Mouse (Mus musculus): Measurements from ENCODE around the gene B3galnt1. TPM values are rescaled to one million over a fixed set of nuclear protein-coding genes. Genes with fewer than 3 reads are reported as not detected.
"Not testable (repeated sequence)": the region's sequence is repeated elsewhere in the genome, so short reads cannot be mapped to it uniquely, and the experiment has no call there.

The B3galnt1 gene
- total and polyA plus RNA-seq, 2 experiments from 2014 or later: 85.5 to 99.4 TPM

- ATAC-seq (no peak), DNase-seq (no peak)
- H3K4me2 ChIP-seq (ENCODE audit: low read depth): no peak overlapping the region
- H3K36me3 ChIP-seq (ENCODE audit: insufficient read depth): peaks cover 29% of the 10 kb centered on the region
- no peak overlapping the region for H3K9ac ChIP-seq
- TF ChIP-seq CTCF (IDR thresholded peaks at IDR 0.05; ENCODE audit: low read depth): no peak
- no peak overlapping the region for H3K4me3 ChIP-seq (ENCODE audit: low read depth, low read length)
- H3K27me3 ChIP-seq (ENCODE audit: insufficient read depth, low read length): no peaks in the 10 kb centered on the region
- H3K4me1 ChIP-seq (ENCODE audit: insufficient read depth): no peaks in the 10 kb centered on the region
- H3K27ac ChIP-seq (ENCODE audit: low read depth, low read length): no peak overlapping the region
- WGBS: 75% methylated on average over 5 of the region's 5 CpGs
- no peaks in the 10 kb centered on the region for H3K9me3 ChIP-seq (ENCODE audit: low read length)
Measured at GRCm38 (mm10) chr3:69572561-69572960, 26.2 kb downstream of the B3galnt1 start.

GRCm38 (mm10) chr3:69565586-69565985 is 33.2 kb downstream of the B3galnt1 start:
- not testable (repeated sequence) for H3K9ac ChIP-seq; DNase-seq; ATAC-seq; H3K4me1 ChIP-seq (ENCODE audit: insufficient read depth); H3K4me3 ChIP-seq (ENCODE audit: low read depth, low read length); H3K9me3 ChIP-seq (ENCODE audit: low read length); H3K36me3 ChIP-seq (ENCODE audit: insufficient read depth); H3K27me3 ChIP-seq (ENCODE audit: insufficient read depth, low read length); H3K27ac ChIP-seq (ENCODE audit: low read depth, low read length); H3K4me2 ChIP-seq (ENCODE audit: low read depth)
- 97% methylated on average over 1 of the region's 1 CpGs for WGBS

- Histone ChIP-seq H3K27me3 (ENCODE audit: insufficient read depth, low read length) (no peaks in the 10 kb centered on the region), H3K36me3 (ENCODE audit: insufficient read depth) (no peaks in the 10 kb centered on the region), H3K4me3 (ENCODE audit: low read depth, low read length) (no peak overlapping the region), H3K9ac (no peak overlapping the region), H3K4me1 (ENCODE audit: insufficient read depth) (no peaks in the 10 kb centered on the region), H3K27ac (ENCODE audit: low read depth, low read length) (no peak overlapping the region), H3K4me2 (ENCODE audit: low read depth) (no peak overlapping the region), H3K9me3 (ENCODE audit: low read length) (no peaks in the 10 kb centered on the region)
- 82% methylated on average over 5 of the region's 6 CpGs for WGBS
- ATAC-seq (no peak), DNase-seq (no peak)
- TF ChIP-seq CTCF (IDR thresholded peaks at IDR 0.05; ENCODE audit: low read depth): no peak
Measured at GRCm38 (mm10) chr3:69563406-69563805, 35.4 kb downstream of the B3galnt1 start.

GRCm38 (mm10) chr3:69561686-69562085 is 37.1 kb downstream of the B3galnt1 start:
- Histone ChIP-seq H3K27me3 (ENCODE audit: insufficient read depth, low read length) (no peaks in the 10 kb centered on the region), H3K27ac (ENCODE audit: low read depth, low read length) (no peak overlapping the region), H3K9ac (no peak overlapping the region), H3K9me3 (ENCODE audit: low read length) (no peaks in the 10 kb centered on the region), H3K4me3 (ENCODE audit: low read depth, low read length) (no peak overlapping the region), H3K4me2 (ENCODE audit: low read depth) (no peak overlapping the region), H3K4me1 (ENCODE audit: insufficient read depth) (no peaks in the 10 kb centered on the region), H3K36me3 (ENCODE audit: insufficient read depth) (no peaks in the 10 kb centered on the region)
- no peak for TF ChIP-seq CTCF (IDR thresholded peaks at IDR 0.05; ENCODE audit: low read depth)
- DNase-seq: no peak
- 77% methylated on average over 5 of the region's 5 CpGs for WGBS
- no peak for ATAC-seq

- TF ChIP-seq CTCF (IDR thresholded peaks at IDR 0.05; ENCODE audit: low read depth): no peak
- no peak for ATAC-seq
- 96% methylated on average over 7 of the region's 7 CpGs for WGBS
Measured at GRCm38 (mm10) chr3:69559975-69560330, 38.8 kb downstream of the B3galnt1 start.

GRCm38 (mm10) chr3:69559316-69559974 is 39.3 kb downstream of the B3galnt1 start:
- no peaks in the 10 kb centered on the region for H3K36me3 ChIP-seq (ENCODE audit: insufficient read depth)

More at GRCm38 (mm10) chr3:69559975-69560330, 38.8 kb downstream of the B3galnt1 start:
- no peaks in the 10 kb centered on the region for H3K36me3 ChIP-seq (ENCODE audit: insufficient read depth)
- H3K27me3 ChIP-seq (ENCODE audit: insufficient read depth, low read length): no peaks in the 10 kb centered on the region
- no peak overlapping the region for H3K4me2 ChIP-seq (ENCODE audit: low read depth)
- no peak overlapping the region for H3K27ac ChIP-seq (ENCODE audit: low read depth, low read length)
- no peak for DNase-seq
- H3K9ac ChIP-seq: no peak overlapping the region
- H3K4me1 ChIP-seq (ENCODE audit: insufficient read depth): no peaks in the 10 kb centered on the region
- no peak overlapping the region for H3K4me3 ChIP-seq (ENCODE audit: low read depth, low read length)
- no peaks in the 10 kb centered on the region for H3K9me3 ChIP-seq (ENCODE audit: low read length)

GRCm38 (mm10) chr3:69556092-69556778 is 42.5 kb downstream of the B3galnt1 start:
- TF ChIP-seq CTCF (IDR thresholded peaks at IDR 0.05; ENCODE audit: low read depth): no peak
- Histone ChIP-seq H3K9me3 (ENCODE audit: low read length) (no peaks in the 10 kb centered on the region), H3K4me3 (ENCODE audit: low read depth, low read length) (no peak overlapping the region), H3K27ac (ENCODE audit: low read depth, low read length) (no peak overlapping the region), H3K4me2 (ENCODE audit: low read depth) (no peak overlapping the region), H3K9ac (no peak overlapping the region), H3K36me3 (ENCODE audit: insufficient read depth) (no peaks in the 10 kb centered on the region), H3K27me3 (ENCODE audit: insufficient read depth, low read length) (no peaks in the 10 kb centered on the region), H3K4me1 (ENCODE audit: insufficient read depth) (no peaks in the 10 kb centered on the region)
- 81% methylated on average over 12 of the region's 12 CpGs for WGBS
- ATAC-seq (no peak), DNase-seq (no peak)

More at GRCm38 (mm10) chr3:69559316-69559974, 39.3 kb downstream of the B3galnt1 start:
- 89% methylated on average over 6 of the region's 6 CpGs for WGBS
- Histone ChIP-seq H3K27me3 (ENCODE audit: insufficient read depth, low read length) (no peaks in the 10 kb centered on the region), H3K9ac (no peak overlapping the region), H3K9me3 (ENCODE audit: low read length) (no peaks in the 10 kb centered on the region), H3K4me3 (ENCODE audit: low read depth, low read length) (no peak overlapping the region), H3K4me2 (ENCODE audit: low read depth) (no peak overlapping the region), H3K27ac (ENCODE audit: low read depth, low read length) (no peak overlapping the region), H3K4me1 (ENCODE audit: insufficient read depth) (no peaks in the 10 kb centered on the region)
- TF ChIP-seq CTCF (IDR thresholded peaks at IDR 0.05; ENCODE audit: low read depth): no peak
- no peak for ATAC-seq
- no peak for DNase-seq
